Mouse (Mus musculus): ENCODE data around the gene Wfdc2. TPM values are rescaled to one million over a fixed set of nuclear protein-coding genes. Genes with fewer than 3 reads are reported as not detected.

Wfdc2 gene
- polyA plus RNA-seq, 1 experiment: 2.8 TPM

DNA sequence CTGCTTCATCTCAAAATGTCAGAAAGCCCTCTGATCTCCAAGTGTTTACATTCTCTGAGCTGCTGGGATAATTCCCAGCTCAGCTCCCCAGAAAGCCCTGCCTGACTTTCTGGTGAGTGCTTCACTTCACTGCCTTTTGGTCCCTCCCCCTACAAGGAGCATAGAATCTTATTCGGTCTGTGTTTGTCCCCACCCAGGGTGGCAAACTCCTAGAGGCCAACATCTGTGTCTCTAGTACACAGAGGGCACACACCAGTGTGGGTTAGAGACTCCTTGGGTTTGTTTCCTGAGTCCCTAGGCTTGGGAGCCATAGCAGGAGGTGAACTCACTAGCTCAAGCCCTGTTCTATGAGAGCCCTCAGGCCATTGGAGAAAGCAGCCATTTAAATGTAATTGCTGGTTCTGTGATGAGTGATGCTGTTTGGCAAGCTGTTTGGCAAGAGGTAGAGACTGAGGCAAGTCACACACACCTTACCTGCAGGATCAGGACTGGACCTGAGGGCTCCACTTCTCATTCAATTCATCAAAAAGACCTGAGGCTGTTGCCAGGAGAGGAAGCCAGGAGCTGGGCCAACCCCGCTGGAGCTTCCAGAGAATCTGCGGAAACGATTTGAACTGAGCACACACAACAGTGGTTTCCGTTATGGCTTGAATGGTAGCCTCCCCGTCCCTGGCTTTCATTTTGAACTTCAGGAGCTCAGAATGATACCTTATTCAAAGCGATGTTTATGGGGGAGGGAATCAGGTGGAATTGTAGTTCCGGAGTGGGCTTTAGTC lies 21.4 kb upstream of the Wfdc2 start:
- WGBS: 42% methylated on average over 8 of the region's 8 CpGs
- Histone ChIP-seq H3K27ac (ENCODE audit: control insufficient read depth, insufficient read depth, low read depth, low read length, poor library complexity) (no peak overlapping the region), H3K4me3 (replicated peaks; ENCODE audit: control insufficient read depth, low read depth, low read length) (no peak overlapping the region), H3K4me1 (ENCODE audit: control insufficient read depth, insufficient read depth, low read length) (no peaks in the 10 kb centered on the region; the same call in 1 of the 2 replicates)
- TF ChIP-seq POLR2A (IDR thresholded peaks at IDR 0.05; ENCODE audit: borderline replicate concordance, control insufficient read depth, low read depth, low read length) (no peak), CTCF (IDR thresholded peaks at IDR 0.05; ENCODE audit: control insufficient read depth, insufficient read depth, low read length) (no peak)

DNA sequence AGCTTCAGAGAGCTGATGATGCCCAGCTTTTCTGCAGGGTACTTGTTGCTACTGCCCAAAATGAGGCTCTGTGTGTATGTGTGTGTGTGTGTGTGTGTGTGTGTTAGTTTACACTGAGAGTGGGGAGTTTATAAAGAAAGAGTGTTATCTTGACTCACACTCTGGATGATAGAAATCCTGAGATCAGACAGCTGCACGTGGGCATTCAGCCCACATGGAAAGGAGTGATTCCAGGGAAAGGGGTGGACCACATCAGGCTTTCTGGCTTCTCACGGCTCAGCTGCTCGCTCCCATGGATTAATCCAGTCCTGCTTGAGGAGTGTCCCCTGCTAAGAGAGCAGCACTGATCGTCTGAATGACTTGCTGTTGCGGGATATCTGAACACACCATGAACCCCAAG lies 20.1 kb upstream of the Wfdc2 start:
- WGBS: 83% methylated on average over 5 of the region's 5 CpGs
- Histone ChIP-seq H3K4me1 (ENCODE audit: control insufficient read depth, insufficient read depth, low read length) (no peaks in the 10 kb centered on the region; the same call in 1 of the 2 replicates), H3K4me3 (replicated peaks; ENCODE audit: control insufficient read depth, low read depth, low read length) (no peak overlapping the region), H3K27ac (ENCODE audit: control insufficient read depth, insufficient read depth, low read depth, low read length, poor library complexity) (no peak overlapping the region)
- no peak for TF ChIP-seq POLR2A (IDR thresholded peaks at IDR 0.05; ENCODE audit: borderline replicate concordance, control insufficient read depth, low read depth, low read length)
- no peak for TF ChIP-seq CTCF (IDR thresholded peaks at IDR 0.05; ENCODE audit: control insufficient read depth, insufficient read depth, low read length)

DNA sequence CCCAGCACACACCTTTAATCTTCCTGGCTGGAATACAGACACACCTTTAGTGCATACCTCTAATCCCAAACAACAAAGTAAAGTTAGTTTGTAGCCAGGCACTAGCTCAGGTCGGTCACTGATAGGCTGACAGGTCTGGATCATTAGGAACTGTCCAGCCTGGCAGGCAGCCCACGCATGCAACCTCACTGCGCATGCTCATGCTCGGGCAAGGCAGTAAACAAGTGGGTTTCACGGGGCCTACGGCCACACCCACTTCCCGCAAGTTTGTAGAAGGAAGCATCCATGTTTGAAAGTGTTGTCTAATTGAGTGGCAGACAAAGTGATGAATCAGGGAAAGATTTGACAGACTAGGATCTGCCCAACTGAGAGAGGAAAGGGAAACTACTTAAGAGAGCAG lies 19.6 kb upstream of the Wfdc2 start:
- Histone ChIP-seq H3K4me1 (ENCODE audit: control insufficient read depth, insufficient read depth, low read length) (no peaks in the 10 kb centered on the region; the same call in 1 of the 2 replicates), H3K27ac (ENCODE audit: control insufficient read depth, insufficient read depth, low read depth, low read length, poor library complexity) (no peak overlapping the region), H3K4me3 (replicated peaks; ENCODE audit: control insufficient read depth, low read depth, low read length) (no peak overlapping the region)
- TF ChIP-seq CTCF (IDR thresholded peaks at IDR 0.05; ENCODE audit: control insufficient read depth, insufficient read depth, low read length): no peak
- no peak for TF ChIP-seq POLR2A (IDR thresholded peaks at IDR 0.05; ENCODE audit: borderline replicate concordance, control insufficient read depth, low read depth, low read length)
- 81% methylated on average over 7 of the region's 7 CpGs for WGBS

DNA sequence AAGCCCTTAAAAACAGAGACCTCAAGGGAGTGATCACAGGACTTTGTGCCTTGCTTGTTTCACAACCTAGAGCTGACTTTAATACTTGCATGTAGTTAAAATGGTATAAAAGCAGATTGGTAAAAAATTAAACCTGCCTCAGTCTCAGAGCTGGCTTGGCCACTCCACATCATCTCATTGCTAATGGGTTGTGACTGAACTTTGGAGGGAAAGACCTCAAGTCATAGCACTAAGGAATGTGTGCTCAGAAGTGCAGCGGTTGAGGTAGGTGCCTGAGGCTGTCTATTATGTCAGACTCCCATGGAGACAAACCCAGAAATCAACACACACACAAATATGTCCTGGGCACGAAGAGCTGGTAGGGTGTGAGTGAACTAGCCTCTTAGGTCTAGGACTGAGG lies 18.5 kb upstream of the Wfdc2 start:
- Histone ChIP-seq H3K27ac (ENCODE audit: control insufficient read depth, insufficient read depth, low read depth, low read length, poor library complexity) (no peak overlapping the region), H3K4me3 (replicated peaks; ENCODE audit: control insufficient read depth, low read depth, low read length) (no peak overlapping the region), H3K4me1 (ENCODE audit: control insufficient read depth, insufficient read depth, low read length) (no peaks in the 10 kb centered on the region; the same call in 1 of the 2 replicates)
- 63% methylated on average over 2 of the region's 2 CpGs for WGBS
- TF ChIP-seq CTCF (IDR thresholded peaks at IDR 0.05; ENCODE audit: control insufficient read depth, insufficient read depth, low read length) (no peak), POLR2A (IDR thresholded peaks at IDR 0.05; ENCODE audit: borderline replicate concordance, control insufficient read depth, low read depth, low read length) (no peak)

DNA sequence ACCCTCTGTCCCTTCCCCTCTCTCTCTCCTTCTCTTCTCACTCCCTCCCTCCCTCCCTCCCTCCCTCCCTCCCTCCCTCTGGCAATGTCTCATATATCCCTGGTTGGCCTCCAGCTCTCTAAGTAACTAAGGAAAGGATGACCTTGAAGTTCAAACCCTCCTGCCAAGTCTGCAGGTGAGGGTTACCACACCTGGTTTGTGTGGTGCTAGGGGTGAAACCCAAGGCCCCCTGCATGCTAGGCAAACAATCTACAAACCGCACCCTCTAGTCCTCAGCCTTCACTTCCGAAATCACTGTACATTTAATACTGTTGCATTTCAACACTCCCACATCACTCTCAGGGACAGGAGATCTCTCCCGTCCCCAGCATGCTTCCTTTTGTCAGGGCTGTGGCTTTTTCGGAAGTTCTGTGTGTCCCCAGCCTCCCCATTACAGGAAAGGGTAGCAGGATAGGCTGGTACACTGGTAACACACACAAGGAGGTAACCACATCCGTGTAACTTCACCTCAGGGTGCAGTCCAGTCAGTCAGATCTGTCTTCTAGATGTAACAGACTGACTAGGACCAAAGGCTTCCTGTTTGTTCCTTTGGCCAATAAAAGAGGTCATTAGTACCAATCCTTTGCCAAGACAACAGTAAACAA lies 17.6 kb upstream of the Wfdc2 start:
- H3K27ac ChIP-seq (ENCODE audit: control insufficient read depth, insufficient read depth, low read depth, low read length, poor library complexity): no peak overlapping the region
- WGBS: under 1% methylated on average over 5 of the region's 5 CpGs
- H3K4me1 ChIP-seq (ENCODE audit: control insufficient read depth, insufficient read depth, low read length): no peaks in the 10 kb centered on the region; the same call in 1 of the 2 replicates
- no peak overlapping the region for H3K4me3 ChIP-seq (replicated peaks; ENCODE audit: control insufficient read depth, low read depth, low read length)
- TF ChIP-seq POLR2A (IDR thresholded peaks at IDR 0.05; ENCODE audit: borderline replicate concordance, control insufficient read depth, low read depth, low read length) (no peak), CTCF (IDR thresholded peaks at IDR 0.05; ENCODE audit: control insufficient read depth, insufficient read depth, low read length) (no peak)

DNA sequence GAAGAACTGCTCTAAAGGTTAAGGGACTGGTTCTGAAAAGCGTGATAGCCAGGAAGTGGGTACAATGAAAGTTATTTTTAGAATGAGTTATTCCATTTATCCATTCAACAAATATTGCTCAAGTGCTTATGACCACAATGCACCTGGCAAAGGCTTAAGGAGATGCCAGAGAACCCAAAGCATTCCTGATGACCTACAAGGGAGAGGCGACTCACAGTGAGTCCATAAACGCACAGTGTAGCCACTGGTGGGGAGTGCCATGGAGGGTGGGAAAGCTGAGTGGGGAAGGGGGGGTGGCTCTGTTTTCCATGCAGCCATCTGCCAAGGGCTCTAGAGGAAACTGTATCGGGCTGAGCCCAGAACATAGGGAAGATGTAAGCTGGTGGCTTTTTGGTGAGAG lies 12.9 kb upstream of the Wfdc2 start:
- TF ChIP-seq CTCF (IDR thresholded peaks at IDR 0.05; ENCODE audit: control insufficient read depth, insufficient read depth, low read length) (no peak), POLR2A (IDR thresholded peaks at IDR 0.05; ENCODE audit: borderline replicate concordance, control insufficient read depth, low read depth, low read length) (no peak)
- WGBS: 53% methylated on average over 4 of the region's 4 CpGs
- no peak overlapping the region for H3K4me3 ChIP-seq (replicated peaks; ENCODE audit: control insufficient read depth, low read depth, low read length)
- no peak overlapping the region for H3K27ac ChIP-seq (ENCODE audit: control insufficient read depth, insufficient read depth, low read depth, low read length, poor library complexity)
- H3K4me1 ChIP-seq (ENCODE audit: control insufficient read depth, insufficient read depth, low read length): no peaks in the 10 kb centered on the region; the same call in 1 of the 2 replicates

DNA sequence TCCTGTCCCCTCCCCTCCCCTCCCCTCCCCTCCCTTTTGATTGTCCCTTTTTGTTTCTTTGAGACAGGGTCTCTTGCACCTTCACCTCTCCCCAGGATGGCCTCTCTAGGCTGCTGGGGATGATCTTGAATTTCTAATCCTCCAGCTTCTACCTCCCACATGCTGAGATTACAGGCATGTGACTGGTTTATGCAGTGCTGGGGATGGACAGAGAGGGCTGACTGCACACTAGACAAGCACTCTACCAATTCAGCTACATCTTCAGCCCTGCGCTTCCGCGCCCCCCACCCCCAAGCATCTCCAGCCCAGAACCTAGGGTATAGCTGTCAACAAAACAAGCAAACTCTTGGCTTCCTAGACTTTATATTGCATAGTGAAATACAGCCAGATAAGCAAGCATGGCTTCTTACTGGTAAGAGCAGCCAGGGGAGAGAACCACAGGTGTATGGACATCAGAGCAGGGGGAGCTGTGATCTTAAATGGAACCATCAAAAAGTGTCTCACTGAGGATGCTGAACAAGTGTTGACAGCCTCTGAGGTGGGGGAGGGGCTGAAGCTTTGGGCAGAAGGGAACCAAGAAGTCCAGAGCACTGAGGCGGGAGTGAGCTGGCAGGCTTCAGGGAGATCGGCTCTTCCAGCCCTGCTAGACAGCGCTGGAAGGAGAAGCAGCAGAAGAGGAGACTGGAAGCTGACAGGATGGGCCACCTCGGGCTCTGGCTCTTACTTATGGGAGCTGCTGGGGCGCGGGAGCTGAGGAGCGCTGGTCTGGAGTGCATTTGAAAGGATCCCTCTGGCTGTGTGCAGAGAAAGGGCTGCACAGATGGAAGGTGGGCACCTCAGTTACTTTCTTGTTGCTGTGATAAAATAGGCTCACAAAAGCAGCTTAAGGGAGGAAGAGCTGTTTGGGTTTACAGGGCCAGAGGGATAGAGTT lies 12.0 kb upstream of the Wfdc2 start:
- TF ChIP-seq CTCF (IDR thresholded peaks at IDR 0.05; ENCODE audit: control insufficient read depth, insufficient read depth, low read length) (no peak), POLR2A (IDR thresholded peaks at IDR 0.05; ENCODE audit: borderline replicate concordance, control insufficient read depth, low read depth, low read length) (no peak)
- WGBS: 43% methylated on average over 10 of the region's 10 CpGs
- no peaks in the 10 kb centered on the region for H3K4me1 ChIP-seq (ENCODE audit: control insufficient read depth, insufficient read depth, low read length)

DNA sequence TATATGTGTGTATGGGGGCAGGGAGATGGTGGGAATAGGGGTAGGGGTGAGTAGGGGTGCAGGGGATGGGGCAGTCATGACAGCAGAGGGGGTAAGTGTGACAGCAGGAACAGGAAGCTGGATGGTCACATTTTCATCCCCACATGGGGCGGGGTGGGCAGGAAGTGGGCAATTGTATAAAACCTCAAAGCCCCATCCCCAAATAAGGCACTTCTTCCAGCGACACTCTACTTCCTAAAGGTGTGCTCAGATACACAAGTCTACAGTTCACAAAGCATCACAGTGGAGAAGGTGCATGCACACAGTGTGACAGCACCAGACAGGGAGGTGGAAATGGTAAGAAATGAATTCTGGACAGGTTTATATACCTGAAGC lies 11.3 kb upstream of the Wfdc2 start:
- Histone ChIP-seq H3K4me3 (replicated peaks; ENCODE audit: control insufficient read depth, low read depth, low read length) (no peak overlapping the region), H3K27ac (ENCODE audit: control insufficient read depth, insufficient read depth, low read depth, low read length, poor library complexity) (no peak overlapping the region), H3K4me1 (ENCODE audit: control insufficient read depth, insufficient read depth, low read length) (no peaks in the 10 kb centered on the region)
- 5% methylated on average over 2 of the region's 2 CpGs for WGBS
- TF ChIP-seq CTCF (IDR thresholded peaks at IDR 0.05; ENCODE audit: control insufficient read depth, insufficient read depth, low read length) (no peak), POLR2A (IDR thresholded peaks at IDR 0.05; ENCODE audit: borderline replicate concordance, control insufficient read depth, low read depth, low read length) (no peak)

More for the DNA sequence above, 12.0 kb upstream of the Wfdc2 start:
- Histone ChIP-seq H3K27ac (ENCODE audit: control insufficient read depth, insufficient read depth, low read depth, low read length, poor library complexity) (no peak overlapping the region), H3K4me3 (replicated peaks; ENCODE audit: control insufficient read depth, low read depth, low read length) (no peak overlapping the region)
